Mouse (Mus musculus) CD8-positive naive resting alpha-beta T cell, adult 2 months (primary cell): ENCODE measurements around the gene Spats2.

Experiments
- DNase-seq, 2 experiments: peaks; one replicate each; pipeline ENCODE4 v3.0.0; 2022; ENCODE audit warnings: low read depth in 2 of 2, low spot score in 2 of 2

Spats2 gene

DNA sequence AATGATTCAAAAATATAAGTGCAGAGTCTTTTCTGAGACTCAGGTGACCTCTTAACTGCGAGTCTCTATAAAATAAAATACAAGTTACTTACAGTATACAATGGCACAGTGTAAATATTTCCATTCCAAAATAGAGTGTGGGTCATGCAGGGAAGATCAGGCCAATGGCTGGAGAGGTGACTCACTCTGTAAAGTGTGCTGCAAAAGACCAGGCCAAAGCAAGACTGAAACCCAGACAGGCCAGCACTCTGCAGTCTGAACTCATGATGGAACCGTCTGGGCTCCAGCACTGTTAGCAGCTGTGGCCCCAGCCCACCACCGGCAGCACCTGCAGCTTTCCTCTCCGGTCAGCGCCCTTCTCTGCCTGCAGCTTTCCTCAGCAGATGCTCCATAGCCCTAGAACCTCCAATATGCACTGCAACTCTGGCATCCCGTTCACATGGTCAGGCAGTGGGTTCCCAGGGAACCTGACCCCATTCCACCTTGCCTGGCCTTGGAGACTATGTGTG lies 129.6 kb downstream of the Spats2 start:
- DNase-seq, result no peak

DNA sequence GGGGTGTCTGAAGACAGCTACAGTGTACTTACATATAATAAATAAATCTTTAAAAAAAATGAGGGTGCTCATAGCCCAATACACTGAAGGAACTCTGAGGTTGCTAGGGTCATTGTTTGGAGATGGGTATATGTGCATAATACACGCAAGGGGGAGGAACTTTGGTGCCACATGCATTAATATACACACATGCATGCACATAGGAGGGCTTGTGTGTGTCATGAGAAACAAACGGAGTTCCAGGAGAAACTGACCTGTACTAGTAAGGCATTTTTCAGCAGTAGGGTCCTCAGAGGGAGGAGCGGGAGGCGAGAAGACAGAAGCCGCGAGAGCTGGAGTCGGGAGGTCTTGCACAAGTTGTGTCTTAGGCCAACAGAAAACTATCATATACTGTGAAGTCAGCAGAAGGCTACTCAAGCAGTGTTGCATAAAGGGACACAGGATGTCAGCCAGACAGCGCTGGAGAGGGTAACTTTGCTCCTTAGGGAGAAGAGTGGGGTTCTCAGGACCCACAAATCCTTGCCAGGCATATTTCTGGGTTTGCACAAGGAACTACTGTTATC lies 133.5 kb downstream of the Spats2 start:
- DNase-seq, result no peak

DNA sequence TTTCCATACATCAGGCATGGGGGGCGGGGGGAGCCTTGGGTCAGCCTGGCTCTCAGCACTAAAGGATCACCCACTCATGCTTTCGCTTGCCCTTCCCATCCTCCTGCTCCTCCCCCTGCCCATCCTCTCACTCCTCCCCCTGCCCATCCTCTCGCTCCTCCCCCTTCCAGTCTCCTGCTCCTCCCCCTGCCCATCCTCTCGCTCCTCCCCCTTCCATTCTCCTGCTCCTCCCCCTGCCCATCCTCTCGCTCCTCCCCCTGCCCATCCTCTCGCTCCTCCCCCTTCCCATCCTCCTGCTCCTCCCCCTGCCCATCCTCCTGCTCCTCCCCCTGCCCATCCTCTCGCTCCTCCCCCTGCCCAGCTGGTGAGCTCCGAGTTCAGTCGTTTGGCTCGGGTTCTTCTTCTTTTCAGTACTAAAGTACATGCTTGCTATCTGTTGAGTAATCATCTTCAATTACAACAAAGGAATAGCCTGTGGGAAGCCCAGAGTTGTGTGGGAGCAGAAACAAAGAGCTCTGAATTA lies 134.1 kb downstream of the Spats2 start:
- no peak for DNase-seq

DNA sequence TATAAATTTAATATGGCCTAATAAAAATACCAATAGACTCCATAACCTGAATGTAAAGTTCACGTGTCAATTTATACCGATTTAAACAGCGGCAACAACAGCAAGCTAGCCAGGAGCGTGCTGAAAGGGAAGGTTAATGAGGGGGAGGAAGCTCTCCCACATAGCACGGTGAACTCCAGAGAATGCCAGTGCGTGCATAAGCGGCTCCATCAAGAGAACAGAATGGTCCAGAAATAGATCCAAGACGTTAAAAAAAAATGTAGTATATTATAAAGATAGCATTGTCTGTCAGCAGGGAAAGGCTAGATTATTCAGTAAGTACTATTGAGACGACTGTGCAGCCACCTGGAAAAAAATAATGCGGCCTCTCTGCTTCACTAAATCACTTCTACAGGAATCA lies 137.0 kb downstream of the Spats2 start:
- DNase-seq, result no peak
